Mouse (Mus musculus): Measurements from ENCODE around the gene Hist2h3c1. TPM values are rescaled to one million over a fixed set of nuclear protein-coding genes. Genes with fewer than 3 reads are reported as not detected.

Hist2h3c1 gene
- total and polyA plus RNA-seq, 2 experiments from 2014 or later, result 0.32 TPM; not detected in 1

DNA sequence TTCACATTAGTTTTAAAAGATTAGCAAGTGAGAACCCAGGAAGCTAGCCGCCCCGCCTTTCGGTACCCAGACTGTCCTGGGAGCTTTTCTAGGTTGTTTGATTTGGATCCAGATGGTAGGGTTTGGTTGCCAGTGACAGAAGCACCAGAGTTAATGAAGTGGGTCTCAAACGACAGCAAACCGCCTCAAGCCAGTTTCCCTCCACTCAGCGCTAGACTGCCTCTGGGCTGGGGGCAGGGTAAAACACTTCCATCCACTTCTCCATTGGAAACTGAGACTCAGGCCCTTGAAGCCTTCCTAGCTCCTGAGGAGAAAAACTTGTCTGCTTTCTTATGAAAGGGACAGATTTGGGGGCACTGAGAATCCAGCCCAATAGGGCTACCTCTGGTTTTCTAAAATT is 46.2 kb downstream of the Hist2h3c1 start:
- no peak overlapping the region for H3K4me2 ChIP-seq (ENCODE audit: low read depth, low read length, poor library complexity, severe bottlenecking)
- no peak for TF ChIP-seq CTCF (IDR thresholded peaks at IDR 0.05)
- H3K4me1 ChIP-seq (ENCODE audit: insufficient read depth, low read length), result no peaks in the 10 kb centered on the region
- no peaks in the 10 kb centered on the region for H3K27me3 ChIP-seq (ENCODE audit: insufficient read depth, low read length)
- DNase-seq (ENCODE audit: low spot score), result no peak
- 68% methylated on average over 6 of the region's 6 CpGs for WGBS
- ATAC-seq (ENCODE audit: low FRiP score), result no peak
- no peak overlapping the region for H3K27ac ChIP-seq (ENCODE audit: low read depth, low read length)
- no peak overlapping the region for H3K4me3 ChIP-seq (ENCODE audit: low read depth, low read length)
- no peaks in the 10 kb centered on the region for H3K36me3 ChIP-seq (ENCODE audit: insufficient read depth, low read length)
- no peaks in the 10 kb centered on the region for H3K9me3 ChIP-seq (ENCODE audit: low read length)
- H3K9ac ChIP-seq (replicated peaks; ENCODE audit: low read length, poor library complexity, severe bottlenecking), result no peak overlapping the region

- TF ChIP-seq CTCF (IDR thresholded peaks at IDR 0.05), result no peak
- Histone ChIP-seq H3K36me3 (ENCODE audit: insufficient read depth, low read length) (no peaks in the 10 kb centered on the region), H3K4me2 (ENCODE audit: low read depth, low read length, poor library complexity, severe bottlenecking) (no peak overlapping the region), H3K27me3 (ENCODE audit: insufficient read depth, low read length) (no peaks in the 10 kb centered on the region), H3K4me1 (ENCODE audit: insufficient read depth, low read length) (no peaks in the 10 kb centered on the region), H3K9ac (replicated peaks; ENCODE audit: low read length, poor library complexity, severe bottlenecking) (no peak overlapping the region), H3K27ac (ENCODE audit: low read depth, low read length) (no peak overlapping the region), H3K9me3 (ENCODE audit: low read length) (no peaks in the 10 kb centered on the region), H3K4me3 (ENCODE audit: low read depth, low read length) (no peak overlapping the region)
- WGBS, result 58% methylated on average over 5 of the region's 5 CpGs
- ATAC-seq (ENCODE audit: low FRiP score) (no peak), DNase-seq (ENCODE audit: low spot score) (no peak)
These were observed 46.9 kb downstream of the Hist2h3c1 start for GRCm38 (mm10) chr3:96293368-96293767.

GRCm38 (mm10) chr3:96293787-96294186 is 47.3 kb downstream of the Hist2h3c1 start, which contains the start of gene Fcgr1:
Gene Fcgr1 (minus strand): TSS chr3:96293969.
- ATAC-seq (ENCODE audit: low FRiP score) (no peak), DNase-seq (ENCODE audit: low spot score) (no peak)
- Histone ChIP-seq H3K27ac (ENCODE audit: low read depth, low read length) (no peak within 1 kb of the TSS), H3K36me3 (ENCODE audit: insufficient read depth, low read length) (no peaks in the 10 kb centered on the region), H3K9ac (replicated peaks; ENCODE audit: low read length, poor library complexity, severe bottlenecking) (no peak within 1 kb of the TSS), H3K4me2 (ENCODE audit: low read depth, low read length, poor library complexity, severe bottlenecking) (no peak within 1 kb of the TSS), H3K27me3 (ENCODE audit: insufficient read depth, low read length) (no peaks in the 10 kb centered on the region), H3K4me3 (ENCODE audit: low read depth, low read length) (no peak within 1 kb of the TSS), H3K4me1 (ENCODE audit: insufficient read depth, low read length) (no peaks in the 10 kb centered on the region), H3K9me3 (ENCODE audit: low read length) (no peaks in the 10 kb centered on the region)
- no peak for TF ChIP-seq CTCF (IDR thresholded peaks at IDR 0.05)
- WGBS, result 87% methylated on average over 4 of the region's 4 CpGs

Small RNAs within 50 kb of the gene (microRNA-seq; reads per million reads assigned to microRNA genes)
- gene Gm44492 (ENCODE audit: borderline number of aligned reads) (not detected), gene Gm47311 (ENCODE audit: borderline number of aligned reads) (not detected), gene Gm47313 (ENCODE audit: borderline number of aligned reads) (not detected)

Other genes starting within 250 kb of the Hist2h3c1 start
- gene Vps45, start 188.2 kb upstream of the Hist2h3c1 start, total RNA-seq (2014; rRNA removed), result 29.5 and 35.3 TPM in 2 replicates
- 60.6 and 61.1 TPM in 2 replicates for gene Vps45, start 188.2 kb upstream of the Hist2h3c1 start, polyA plus RNA-seq (2015; fragmentation: Nextera tagmentation; extraction: Ambion mirVana)
- gene Otud7b, start 142.2 kb upstream of the Hist2h3c1 start, total RNA-seq (2014; rRNA removed), result 14.3 and 16.3 TPM in 2 replicates
- 5.7 and 7.5 TPM in 2 replicates for gene Otud7b, start 142.2 kb upstream of the Hist2h3c1 start, polyA plus RNA-seq (2015; fragmentation: Nextera tagmentation; extraction: Ambion mirVana)
- 15.5 and 22.3 TPM in 2 replicates for gene Mtmr11, start 84.7 kb upstream of the Hist2h3c1 start, total RNA-seq (2014; rRNA removed)
- gene Mtmr11, start 84.7 kb upstream of the Hist2h3c1 start, polyA plus RNA-seq (2015; fragmentation: Nextera tagmentation; extraction: Ambion mirVana), result 8.4 and 9.4 TPM in 2 replicates
- gene Sf3b4, start 74.4 kb upstream of the Hist2h3c1 start, total RNA-seq (2014; rRNA removed), result 70.3 and 79.1 TPM in 2 replicates
- 156 and 158 TPM in 2 replicates for gene Sf3b4, start 74.4 kb upstream of the Hist2h3c1 start, polyA plus RNA-seq (2015; fragmentation: Nextera tagmentation; extraction: Ambion mirVana)
- gene Sv2a, start 65.5 kb upstream of the Hist2h3c1 start, total RNA-seq (2014; rRNA removed), result 157 and 160 TPM in 2 replicates
- gene Sv2a, start 65.5 kb upstream of the Hist2h3c1 start, polyA plus RNA-seq (2015; fragmentation: Nextera tagmentation; extraction: Ambion mirVana), result 167 and 176 TPM in 2 replicates
- gene Bola1, start 27.0 kb upstream of the Hist2h3c1 start, total RNA-seq (2014; rRNA removed), result 29.5 and 36.8 TPM in 2 replicates
- 54.6 and 58.1 TPM in 2 replicates for gene Bola1, start 27.0 kb upstream of the Hist2h3c1 start, polyA plus RNA-seq (2015; fragmentation: Nextera tagmentation; extraction: Ambion mirVana)
- 134 and 144 TPM in 2 replicates for gene Hist2h2ab, start 26.8 kb upstream of the Hist2h3c1 start, total RNA-seq (2014; rRNA removed)
- 1.1 TPM in 1 of 2 replicates, not detected in the other for gene Hist2h2ab, start 26.8 kb upstream of the Hist2h3c1 start, polyA plus RNA-seq (2015; fragmentation: Nextera tagmentation; extraction: Ambion mirVana)
- gene Hist2h2ac, start 25.8 kb upstream of the Hist2h3c1 start, total RNA-seq (2014; rRNA removed), result 271 and 554 TPM in 2 replicates
- gene Hist2h2ac, start 25.8 kb upstream of the Hist2h3c1 start, polyA plus RNA-seq (2015; fragmentation: Nextera tagmentation; extraction: Ambion mirVana), result 1.7 and 1.9 TPM in 2 replicates
- gene Hist2h2be, start 25.6 kb upstream of the Hist2h3c1 start, total RNA-seq (2014; rRNA removed), result 8.7 and 12.7 TPM in 2 replicates
- gene Hist2h2be, start 25.6 kb upstream of the Hist2h3c1 start, polyA plus RNA-seq (2015; fragmentation: Nextera tagmentation; extraction: Ambion mirVana), result 2.8 and 2.9 TPM in 2 replicates
- gene Hist2h3c2, start 7.6 kb upstream of the Hist2h3c1 start, total RNA-seq (2014; rRNA removed), result 67.5 and 182 TPM in 2 replicates
- 0.56 and 0.68 TPM in 2 replicates for gene Hist2h3c2, start 7.6 kb upstream of the Hist2h3c1 start, polyA plus RNA-seq (2015; fragmentation: Nextera tagmentation; extraction: Ambion mirVana)
- 914 and 1,403 TPM in 2 replicates for gene Hist2h2aa2, start 6.4 kb upstream of the Hist2h3c1 start, total RNA-seq (2014; rRNA removed)
- gene Hist2h2aa2, start 6.4 kb upstream of the Hist2h3c1 start, polyA plus RNA-seq (2015; fragmentation: Nextera tagmentation; extraction: Ambion mirVana), result 41.9 and 45.6 TPM in 2 replicates
- gene Hist2h2aa1, start 1.2 kb upstream of the Hist2h3c1 start, total RNA-seq (2014; rRNA removed), result 786 and 1,113 TPM in 2 replicates
- 18.8 and 19.5 TPM in 2 replicates for gene Hist2h2aa1, start 1.2 kb upstream of the Hist2h3c1 start, polyA plus RNA-seq (2015; fragmentation: Nextera tagmentation; extraction: Ambion mirVana)
- 109 and 118 TPM in 2 replicates for gene Hist2h4, start 16.6 kb downstream of the Hist2h3c1 start, total RNA-seq (2014; rRNA removed)
- gene Hist2h4, start 16.6 kb downstream of the Hist2h3c1 start, polyA plus RNA-seq (2015; fragmentation: Nextera tagmentation; extraction: Ambion mirVana), result 5.3 and 6.1 TPM in 2 replicates
- gene Hist2h3b, start 22.0 kb downstream of the Hist2h3c1 start, total RNA-seq (2014; rRNA removed), result 684 and 1,135 TPM in 2 replicates
- 6.2 and 8.3 TPM in 2 replicates for gene Hist2h3b, start 22.0 kb downstream of the Hist2h3c1 start, polyA plus RNA-seq (2015; fragmentation: Nextera tagmentation; extraction: Ambion mirVana)
- gene Hist2h2bb, start 23.1 kb downstream of the Hist2h3c1 start, total RNA-seq (2014; rRNA removed), result 162 and 343 TPM in 2 replicates
- 1.0 and 1.7 TPM in 2 replicates for gene Hist2h2bb, start 23.1 kb downstream of the Hist2h3c1 start, polyA plus RNA-seq (2015; fragmentation: Nextera tagmentation; extraction: Ambion mirVana)
- 0.60 and 1.3 TPM in 2 replicates for gene Fcgr1, start 47.3 kb downstream of the Hist2h3c1 start, total RNA-seq (2014; rRNA removed)
- 1.5 TPM in 2 replicates for gene Fcgr1, start 47.3 kb downstream of the Hist2h3c1 start, polyA plus RNA-seq (2015; fragmentation: Nextera tagmentation; extraction: Ambion mirVana)
- gene BC107364, start 205.6 kb downstream of the Hist2h3c1 start, total RNA-seq (2014; rRNA removed), result not detected in 2 replicates
- gene BC107364, start 205.6 kb downstream of the Hist2h3c1 start, polyA plus RNA-seq (2015; fragmentation: Nextera tagmentation; extraction: Ambion mirVana), result not detected in 2 replicates

All from midbrain, postnatal 0 days (tissue).